Mouse (Mus musculus) gastrocnemius, postnatal 10 days (tissue): ENCODE results near the gene Scrn2. TPM values are rescaled to one million over a fixed set of nuclear protein-coding genes. Genes with fewer than 3 reads are reported as not detected.

ENCODE experiments used
- DNase-seq: peaks from one replicate; pipeline ENCODE4 v3.0.0; 2021; ENCODE audit warnings: mixed read lengths
- total RNA-seq, 2 experiments: library from RNA; stranded (reverse); gene quantifications; 2 replicates each; pipeline ENCODE4 v1.2.3; 2021

Gene Scrn2
- total RNA-seq, 2 experiments from 2014 or later = 11.3 to 11.4 TPM

- DNase-seq = no peak
These were observed 11.8 kb upstream of the Scrn2 start for GRCm38 (mm10) chr11:97017696-97018582.

- DNase-seq = no peak
These were observed 11.0 kb upstream of the Scrn2 start for GRCm38 (mm10) chr11:97018583-97019344.

GRCm38 (mm10) chr11:97019345-97019708, 10.4 kb upstream of the Scrn2 start:
- no peak for DNase-seq

GRCm38 (mm10) chr11:97021121-97021765, 8.5 kb upstream of the Scrn2 start:
- no peak for DNase-seq

GRCm38 (mm10) chr11:97021873-97022484, 7.8 kb upstream of the Scrn2 start:
- peak; percentile 76 for DNase-seq

- no peak for DNase-seq
These were observed 4.8 kb upstream of the Scrn2 start for GRCm38 (mm10) chr11:97024977-97025376.

- peak; percentile 88 for DNase-seq
These were observed 3.9 kb upstream of the Scrn2 start for GRCm38 (mm10) chr11:97025721-97026344.

- DNase-seq = no peak
These were observed 688 bp downstream of the Scrn2 start for GRCm38 (mm10) chr11:97030426-97030825.

- DNase-seq = no peak
These were observed 2.2 kb downstream of the Scrn2 start for GRCm38 (mm10) chr11:97031977-97032376.

- no peak for DNase-seq
These were observed 2.8 kb downstream of the Scrn2 start for GRCm38 (mm10) chr11:97032499-97032898.

GRCm38 (mm10) chr11:97033781-97034180, 4.0 kb downstream of the Scrn2 start:
- no peak for DNase-seq

- no peak for DNase-seq
These were observed 6.4 kb downstream of the Scrn2 start for GRCm38 (mm10) chr11:97036141-97036540.

GRCm38 (mm10) chr11:97038881-97039280, 9.1 kb downstream of the Scrn2 start:
- DNase-seq = no peak

GRCm38 (mm10) chr11:97040301-97041021, 10.7 kb downstream of the Scrn2 start:
- no peak for DNase-seq

GRCm38 (mm10) chr11:97041022-97041899, 11.5 kb downstream of the Scrn2 start, which contains the start of the genes Lrrc46 and Mrpl10:
Lrrc46 (minus strand) TSS chr11:97041407.
Mrpl10 (plus strand) TSS chr11:97041560.
- DNase-seq = peak; percentile 94

GRCm38 (mm10) chr11:97044902-97045301, 15.2 kb downstream of the Scrn2 start:
- no peak for DNase-seq

GRCm38 (mm10) chr11:97045861-97046260, 16.1 kb downstream of the Scrn2 start:
- no peak for DNase-seq

GRCm38 (mm10) chr11:97048090-97048650, 18.4 kb downstream of the Scrn2 start:
- no peak for DNase-seq

- DNase-seq = no peak
These were observed 19.9 kb downstream of the Scrn2 start for GRCm38 (mm10) chr11:97049492-97050085.
